Mouse (Mus musculus) stomach, embryonic 14.5 days (tissue): ENCODE data around the gene Tmigd3. TPM values are rescaled to one million over a fixed set of nuclear protein-coding genes. Genes with fewer than 3 reads are reported as not detected.

Experiments
- ATAC-seq: fragments of 200-750 bp; cut with Nextera tagmentation; 2 replicates; pipeline ENCODE4 v1.8.0; 2017; ENCODE audit warnings: low read depth, moderate TSS enrichment; ENCODE audit not compliant: insufficient number of reproducible peaks, insufficient read depth, low FRiP score
- H3K27ac ChIP-seq: fragments of 300-500 bp; sonication (generic); 2 replicates; pipeline ENCODE4 v1.5.1; 2014; ENCODE audit warnings: mild to moderate bottlenecking, low read length, moderate library complexity, mixed read lengths
- H3K27me3 ChIP-seq: fragments of 300-500 bp; sonication (generic); 2 replicates; pipeline ENCODE4 v1.6.1; 2014; ENCODE audit warnings: low read length, control low read depth, mixed read lengths; ENCODE audit not compliant: control insufficient read depth, insufficient read depth
- H3K36me3 ChIP-seq: fragments of 300-500 bp; sonication (generic); 2 replicates; pipeline ENCODE4 v1.6.1; 2014; ENCODE audit warnings: mild to moderate bottlenecking, control low read depth, low read length, moderate library complexity, mixed read lengths; ENCODE audit not compliant: control insufficient read depth, insufficient read depth
- H3K4me1 ChIP-seq: fragments of 300-500 bp; sonication (generic); 2 replicates; pipeline ENCODE4 v1.6.1; 2014; ENCODE audit warnings: low read length, control low read depth, mixed read lengths; ENCODE audit not compliant: control insufficient read depth, insufficient read depth
- H3K4me2 ChIP-seq: fragments of 300-500 bp; sonication (generic); replicated peaks from 2 replicates; pipeline ENCODE4 v1.6.1; 2014; ENCODE audit warnings: low read depth, low read length, control low read depth
- H3K4me3 ChIP-seq: fragments of 300-500 bp; sonication (generic); 2 replicates; pipeline ENCODE4 v1.5.1; 2014; ENCODE audit warnings: low read depth, low read length, control low read depth
- H3K9ac ChIP-seq: fragments of 300-500 bp; sonication (generic); replicated peaks from 2 replicates; pipeline ENCODE4 v1.6.1; 2014; ENCODE audit warnings: low read depth, mild to moderate bottlenecking, control low read depth, low read length, moderate library complexity, mixed read lengths
- H3K9me3 ChIP-seq: fragments of 300-500 bp; sonication (generic); 2 replicates; pipeline ENCODE4 v1.6.1; 2016; ENCODE audit warnings: low read depth, low read length, control low read depth; ENCODE audit not compliant: control insufficient read depth
- WGBS: fragments of 180-500 bp; shearing (Covaris S2); extraction: QIAGEN DNeasy Blood & Tissue Kit; methylation state at CpG from one replicate; pipeline ENCODE4 v1.1.7; 2014; 5-methylcytosine and 5-hydroxymethylcytosine counted together
- polyA plus RNA-seq: library from polyadenylated mRNA; unstranded; fragments of >200 nt; fragmentation: Nextera tagmentation; extraction: Ambion mirVana; gene quantifications from 2 replicates; pipeline ENCODE4 v1.2.1, GENCODE M21; 2014

The Tmigd3 gene
- polyA plus RNA-seq, 1 experiment from 2014 or later = not detected

- H3K4me3 ChIP-seq = no peak overlapping the region
- H3K4me2 ChIP-seq = no peak overlapping the region
- H3K36me3 ChIP-seq = no peaks in the 10 kb centered on the region
- H3K27me3 ChIP-seq = no peaks in the 10 kb centered on the region
- H3K4me1 ChIP-seq = peaks cover 22% of the 10 kb centered on the region
- no peak for ATAC-seq
- H3K27ac ChIP-seq = peak overlapping the region; percentile 23; the same call in 1 of the 2 replicates
- H3K9me3 ChIP-seq = no peaks in the 10 kb centered on the region
- WGBS = 75% methylated on average over 10 of the region's 10 CpGs
- no peak overlapping the region for H3K9ac ChIP-seq
Measured at GRCm38 (mm10) chr3:105891760-105892571, 21.3 kb downstream of the Tmigd3 start.

GRCm38 (mm10) chr3:105892572-105893495 lies 22.1 kb downstream of the Tmigd3 start:
- no peak overlapping the region for H3K9ac ChIP-seq
- H3K27me3 ChIP-seq = no peaks in the 10 kb centered on the region
- H3K4me1 ChIP-seq = peaks cover 22% of the 10 kb centered on the region
- ATAC-seq = no peak
- no peaks in the 10 kb centered on the region for H3K9me3 ChIP-seq
- H3K4me2 ChIP-seq = no peak overlapping the region
- H3K27ac ChIP-seq = no peak overlapping the region
- no peak overlapping the region for H3K4me3 ChIP-seq
- 83% methylated on average over 19 of the region's 19 CpGs for WGBS
- no peaks in the 10 kb centered on the region for H3K36me3 ChIP-seq

DNA sequence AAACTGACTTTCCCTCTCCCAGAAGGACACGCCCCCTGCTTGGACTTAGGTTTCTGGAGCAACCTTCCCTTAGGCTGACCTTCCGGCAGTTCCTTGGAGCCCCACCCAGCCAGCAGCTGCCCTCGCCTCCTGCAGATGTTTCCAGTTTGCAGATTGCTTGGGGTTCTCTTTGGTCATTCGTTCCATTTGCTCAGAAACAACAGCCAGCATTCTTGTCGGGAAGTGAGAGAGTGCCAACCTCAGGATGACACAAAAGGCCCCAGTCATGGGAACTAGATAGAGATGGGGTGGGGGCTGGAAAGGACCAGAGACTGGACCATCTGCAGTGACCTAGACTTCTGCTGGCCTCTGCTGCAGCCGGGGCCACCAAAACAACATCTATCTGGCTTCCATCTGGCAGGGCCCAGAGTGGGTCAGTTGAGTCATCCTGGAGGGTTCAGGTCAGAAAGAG lies 23.3 kb downstream of the Tmigd3 start:
- Histone ChIP-seq H3K4me1 (peaks cover 22% of the 10 kb centered on the region), H3K36me3 (no peaks in the 10 kb centered on the region), H3K27ac (peak overlapping the region; percentile 21; the same call in 1 of the 2 replicates), H3K9ac (no peak overlapping the region), H3K4me3 (no peak overlapping the region), H3K4me2 (no peak overlapping the region), H3K9me3 (no peaks in the 10 kb centered on the region), H3K27me3 (no peaks in the 10 kb centered on the region)
- 43% methylated on average over 6 of the region's 6 CpGs for WGBS
- ATAC-seq = no peak

- Histone ChIP-seq H3K36me3 (no peaks in the 10 kb centered on the region), H3K9ac (no peak overlapping the region), H3K9me3 (no peaks in the 10 kb centered on the region), H3K4me1 (peaks cover 22% of the 10 kb centered on the region), H3K27me3 (no peaks in the 10 kb centered on the region), H3K27ac (peak overlapping the region; percentile 17; the same call in 1 of the 2 replicates), H3K4me2 (no peak overlapping the region), H3K4me3 (no peak overlapping the region)
- peak; percentile 85 for ATAC-seq
- 67% methylated on average over 23 of the region's 23 CpGs for WGBS
Measured at GRCm38 (mm10) chr3:105894601-105895592, 24.2 kb downstream of the Tmigd3 start.

GRCm38 (mm10) chr3:105896811-105897210 lies 26.1 kb downstream of the Tmigd3 start:
- Histone ChIP-seq H3K36me3 (no peaks in the 10 kb centered on the region), H3K9ac (no peak overlapping the region), H3K4me3 (no peak overlapping the region), H3K27ac (no peak overlapping the region), H3K4me1 (peaks cover 20% of the 10 kb centered on the region), H3K9me3 (no peaks in the 10 kb centered on the region), H3K4me2 (no peak overlapping the region), H3K27me3 (no peaks in the 10 kb centered on the region)
- no peak for ATAC-seq
- 90% methylated on average over 3 of the region's 3 CpGs for WGBS

DNA sequence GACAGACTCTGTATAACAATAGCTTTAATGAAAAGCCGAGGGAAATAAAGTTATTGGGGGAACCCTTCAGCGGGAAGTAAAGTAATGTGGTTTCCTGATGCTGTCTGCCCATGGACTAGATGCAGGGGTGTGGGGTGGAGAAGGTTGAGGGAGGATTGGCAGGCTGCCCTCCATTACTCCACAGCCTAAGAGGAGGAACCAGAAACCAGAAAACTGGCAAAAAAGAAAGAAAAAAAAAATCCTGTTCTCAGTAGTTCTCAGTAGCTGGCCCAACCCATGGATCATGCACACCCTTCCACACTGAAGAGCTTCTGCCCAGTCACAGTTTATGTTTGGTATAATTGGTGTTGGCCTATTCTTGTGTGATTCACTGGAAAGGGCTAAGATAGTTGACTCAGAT lies 27.6 kb downstream of the Tmigd3 start:
- Histone ChIP-seq H3K27ac (no peak overlapping the region), H3K27me3 (no peaks in the 10 kb centered on the region), H3K4me1 (peaks cover 17% of the 10 kb centered on the region), H3K4me2 (no peak overlapping the region), H3K9me3 (no peaks in the 10 kb centered on the region), H3K9ac (no peak overlapping the region), H3K36me3 (no peaks in the 10 kb centered on the region), H3K4me3 (no peak overlapping the region)
- no peak for ATAC-seq
- 75% methylated on average over 2 of the region's 2 CpGs for WGBS

DNA sequence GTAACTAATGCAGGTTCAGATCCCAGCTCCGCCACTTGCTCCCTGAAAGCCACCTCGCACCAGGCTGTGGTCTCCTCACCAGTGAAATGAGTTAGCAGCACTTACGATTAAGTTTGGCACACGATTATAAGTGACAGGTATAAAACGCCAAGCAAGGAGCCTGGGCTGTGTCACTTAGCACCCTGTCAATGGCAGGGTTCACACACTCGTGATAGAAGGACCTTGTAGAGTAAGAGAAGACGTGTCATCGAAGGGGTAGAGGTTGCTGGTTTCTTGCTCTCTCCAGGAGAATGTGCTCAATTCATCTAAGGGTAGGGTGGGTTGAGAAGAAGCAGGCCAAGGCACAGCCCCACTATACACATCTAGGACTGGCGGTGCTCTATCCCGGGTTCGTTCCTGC lies 28.2 kb downstream of the Tmigd3 start:
- no peak overlapping the region for H3K4me3 ChIP-seq
- H3K4me1 ChIP-seq = peaks cover 14% of the 10 kb centered on the region
- H3K36me3 ChIP-seq = no peaks in the 10 kb centered on the region
- H3K9me3 ChIP-seq = no peaks in the 10 kb centered on the region
- ATAC-seq = no peak
- no peaks in the 10 kb centered on the region for H3K27me3 ChIP-seq
- no peak overlapping the region for H3K27ac ChIP-seq
- WGBS = 89% methylated on average over 11 of the region's 11 CpGs
- H3K9ac ChIP-seq = no peak overlapping the region
- H3K4me2 ChIP-seq = no peak overlapping the region
